Mouse (Mus musculus): ENCODE measurements around the gene Ctrb1.

- no peak for TF ChIP-seq CTCF (IDR thresholded peaks at IDR 0.05; ENCODE audit: low read depth, low read length)
- no peak for TF ChIP-seq POLR2A (IDR thresholded peaks at IDR 0.05; ENCODE audit: extremely low read depth, insufficient read depth, low read length)
These were observed 48.3 kb downstream of the Ctrb1 start for GRCm38 (mm10) chr8:111642496-111642895.

All from liver, adult 2 months (tissue).